Mouse (Mus musculus): ENCODE measurements around the gene Med25.

Med25 gene

DNA sequence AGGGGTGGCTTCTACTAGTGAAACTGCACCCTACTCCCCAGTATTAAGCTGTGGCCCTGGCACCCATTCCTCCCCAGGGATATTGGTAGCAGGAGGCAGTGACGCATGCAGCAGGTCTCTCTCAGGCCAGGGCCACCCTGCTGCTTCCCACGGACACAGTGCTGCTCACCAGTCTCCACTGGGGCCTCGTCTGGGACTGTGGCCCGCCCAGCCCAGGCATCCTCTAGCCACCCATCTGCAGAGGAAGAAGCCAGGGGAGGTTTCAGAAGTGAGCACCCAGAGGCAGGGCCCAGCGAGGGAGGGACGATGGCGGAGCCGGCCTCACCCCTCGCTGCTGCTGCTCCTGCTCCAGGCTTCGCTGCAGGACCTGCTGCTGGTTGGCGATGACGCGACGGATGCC is 29.3 kb downstream of the Med25 start:
- no peak for DNase-seq (ENCODE audit: low read depth)

DNA sequence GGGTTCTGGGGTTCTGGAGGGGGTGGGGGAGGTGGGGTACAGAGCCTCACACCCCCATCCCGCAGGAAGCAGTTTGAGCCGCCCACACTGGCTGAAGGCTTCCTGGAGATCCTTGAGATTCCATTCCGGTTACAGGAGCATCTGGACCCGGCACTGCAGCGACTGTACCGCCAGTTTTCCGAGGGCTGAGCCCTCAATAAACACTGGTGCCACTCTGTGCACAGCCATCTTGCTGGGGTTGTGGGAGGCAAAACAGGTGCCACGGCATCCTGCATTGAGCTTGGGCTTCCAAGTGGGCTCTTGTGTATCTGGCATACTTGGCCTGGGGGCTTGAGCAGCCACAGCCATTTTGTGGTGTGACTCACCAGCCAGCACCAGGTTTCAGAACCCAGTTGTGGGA is 30.1 kb downstream of the Med25 start:
- DNase-seq (ENCODE audit: low read depth) = no peak

DNA sequence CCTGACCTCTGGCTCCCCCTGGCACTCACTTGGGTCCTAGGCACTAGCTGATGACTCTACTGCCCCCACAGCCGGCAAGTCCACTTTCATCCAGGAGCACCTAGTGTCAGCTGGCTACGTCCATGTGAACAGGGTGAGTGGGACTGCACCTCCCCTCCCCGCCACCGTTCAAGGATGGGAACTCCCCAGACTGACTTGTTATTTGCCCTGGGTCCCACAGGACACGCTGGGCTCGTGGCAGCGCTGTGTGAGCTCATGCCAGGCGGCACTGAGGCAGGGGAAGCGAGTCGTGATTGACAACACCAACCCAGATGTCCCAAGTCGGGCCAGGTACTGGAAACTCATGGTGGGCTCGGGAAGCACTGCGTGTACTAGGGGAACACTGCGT is 31.1 kb downstream of the Med25 start:
- no peak for DNase-seq (ENCODE audit: low read depth)

DNA sequence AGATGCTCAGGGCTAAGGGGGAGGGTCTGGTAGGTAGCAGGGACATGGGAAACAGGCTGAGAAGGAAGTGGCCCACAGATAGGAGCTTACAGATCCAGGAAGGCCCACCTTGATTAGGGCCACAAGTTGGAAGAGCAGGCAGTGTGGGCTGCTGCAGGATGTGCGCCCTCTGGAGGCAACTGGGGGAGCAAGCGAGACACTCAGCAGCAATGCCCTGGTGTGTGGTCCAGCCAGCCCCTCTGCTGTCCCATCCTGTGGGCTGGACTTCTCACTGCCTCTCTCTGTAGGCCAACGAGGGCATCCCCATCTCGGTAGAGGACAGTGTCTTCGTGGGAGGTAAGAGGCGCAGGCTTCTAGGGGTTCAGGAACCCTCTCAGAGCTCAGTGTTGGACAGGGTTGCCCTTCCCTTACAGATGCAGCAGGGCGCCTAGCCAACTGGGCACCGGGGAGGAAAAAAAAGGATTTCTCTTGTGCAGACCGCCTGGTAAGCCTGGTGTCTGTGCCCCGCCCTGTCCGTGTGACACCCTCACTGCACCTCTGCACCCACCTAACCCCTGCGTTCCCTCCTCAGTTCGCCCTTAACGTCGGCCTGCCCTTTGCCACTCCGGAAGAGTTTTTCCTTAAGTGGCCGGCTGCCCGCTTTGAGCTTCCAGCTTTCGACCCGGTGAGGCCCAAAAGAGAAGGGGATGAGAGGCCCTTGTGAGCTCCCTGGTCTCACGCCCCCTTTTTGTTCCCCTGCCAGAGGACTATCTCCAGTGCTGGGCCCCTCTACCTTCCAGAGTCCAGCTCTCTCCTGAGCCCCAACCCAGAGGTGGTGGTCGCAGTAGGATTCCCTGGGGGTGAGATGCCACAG is 31.7 kb downstream of the Med25 start:
- peak; percentile 84 for DNase-seq (ENCODE audit: low read depth)

DNA sequence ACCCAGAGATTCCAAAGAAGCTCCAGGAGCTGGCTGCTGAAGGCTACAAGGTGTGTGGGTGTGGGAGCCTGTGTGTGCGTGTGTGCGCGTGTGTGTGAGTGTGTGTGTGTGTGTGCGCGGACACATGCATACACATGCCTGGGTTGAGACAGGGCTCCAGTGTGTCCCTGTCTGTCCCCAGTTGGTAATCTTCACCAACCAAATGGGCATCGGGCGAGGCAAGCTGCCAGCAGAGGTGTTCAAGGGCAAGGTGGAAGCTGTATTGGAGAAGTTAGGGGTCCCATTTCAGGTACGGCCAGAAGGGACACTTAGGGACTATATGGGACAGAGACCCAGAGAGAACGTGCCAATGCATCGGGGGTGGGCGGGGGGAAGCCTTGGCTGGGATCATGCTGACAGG is 32.6 kb downstream of the Med25 start:
- no peak for DNase-seq (ENCODE audit: low read depth)

DNA sequence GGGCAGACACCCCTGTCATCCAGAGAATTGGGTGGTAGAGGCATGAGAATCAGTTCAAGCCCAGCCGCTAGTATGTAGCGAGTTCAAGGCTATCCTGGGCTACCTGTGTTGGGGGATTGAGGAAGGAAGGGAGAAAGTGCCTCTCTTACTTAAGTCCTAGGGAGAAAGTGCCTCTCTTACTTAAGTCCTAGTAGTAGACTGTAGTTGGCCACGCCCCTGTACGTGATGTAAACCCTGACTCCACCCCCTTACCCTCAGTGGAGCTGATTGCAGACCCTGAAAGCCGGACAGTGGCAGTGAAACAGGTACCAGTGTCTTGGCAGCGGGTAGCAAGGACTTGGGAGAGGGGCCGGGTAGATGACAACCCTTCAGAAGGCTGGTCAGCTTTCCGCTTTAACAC is 34.6 kb downstream of the Med25 start:
- peak; percentile 78 for DNase-seq (ENCODE audit: low read depth)

DNA sequence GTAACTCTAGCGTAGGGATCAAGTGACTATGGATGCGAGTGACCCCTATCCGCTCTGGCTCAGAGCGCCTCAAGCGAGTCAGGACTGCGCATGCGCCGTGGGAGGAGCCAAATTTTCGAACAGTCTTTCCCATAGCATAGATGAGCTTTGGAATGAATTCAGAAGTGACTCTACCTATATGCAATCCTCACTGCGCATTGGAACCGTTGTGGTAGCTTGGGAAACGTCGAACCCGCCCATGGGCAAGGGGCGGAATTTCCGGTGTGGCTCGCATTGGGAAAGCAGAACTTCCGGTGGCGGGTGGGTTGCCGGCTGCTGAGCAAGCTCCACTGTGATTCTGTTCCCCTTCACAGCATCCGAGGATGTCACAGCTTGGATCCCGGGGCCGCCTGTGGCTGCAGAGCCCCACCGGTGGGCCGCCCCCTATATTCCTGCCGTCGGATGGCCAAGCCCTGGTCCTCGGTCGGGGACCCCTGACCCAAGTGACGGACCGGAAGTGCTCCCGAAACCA is 35.4 kb downstream of the Med25 start, which contains the start of gene Pnkp:
Gene Pnkp (plus strand): TSS at position 98 of the 511 bp plus-strand sequence.
- peak; percentile 96 for DNase-seq (ENCODE audit: low read depth)

DNA sequence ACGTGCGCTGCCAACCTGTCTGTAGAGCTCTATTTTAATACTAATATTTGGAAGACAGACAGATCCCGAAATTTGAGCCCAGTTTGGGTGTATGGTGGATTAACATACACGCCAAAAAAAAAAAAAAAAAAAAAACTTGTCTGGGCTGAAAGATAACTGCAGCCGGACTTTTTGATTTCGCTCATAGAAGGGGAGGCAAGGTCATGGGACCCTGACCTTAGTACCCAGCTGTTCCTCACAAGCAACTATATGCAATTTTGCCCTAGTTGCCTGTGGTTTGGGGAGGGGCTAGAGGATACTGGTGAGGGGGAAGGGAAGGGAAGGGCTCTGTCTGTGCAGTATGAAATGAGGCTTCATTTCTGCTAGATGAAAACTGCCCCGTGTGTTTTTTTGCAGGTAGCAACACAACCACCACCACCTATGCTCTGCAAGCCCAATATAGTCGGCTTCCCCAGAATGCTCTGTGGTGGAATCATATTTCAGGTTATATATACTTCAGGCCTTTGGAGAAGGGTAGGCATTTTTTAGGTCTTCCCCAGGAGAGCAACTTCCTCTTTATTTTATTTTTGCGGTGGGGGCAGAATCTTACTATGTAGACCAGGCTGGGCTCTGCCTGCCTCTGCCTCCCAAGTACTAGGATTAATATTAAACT is 36.1 kb downstream of the Med25 start:
- no peak for DNase-seq (ENCODE audit: low read depth)

DNA sequence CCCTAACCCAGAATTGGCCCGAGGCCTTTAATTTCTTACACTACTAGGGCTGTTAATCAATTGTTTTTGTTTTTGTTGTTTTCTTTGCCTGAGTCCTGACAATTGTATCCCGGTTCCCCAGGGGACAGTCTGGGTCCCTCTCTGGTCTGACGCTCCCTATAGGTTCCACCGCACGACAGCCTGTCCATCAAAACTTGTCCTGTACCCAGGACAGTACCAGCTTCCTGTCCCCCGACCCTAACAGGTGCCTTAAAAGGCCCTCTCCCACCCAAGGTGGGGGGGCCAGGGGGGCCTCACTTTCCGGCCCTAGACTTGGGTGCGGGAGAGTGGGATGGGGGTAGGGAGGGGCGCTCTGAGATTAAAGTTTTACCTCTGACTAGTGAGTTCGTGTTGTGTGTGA is 37.5 kb downstream of the Med25 start:
- DNase-seq (ENCODE audit: low read depth) = no peak

DNA sequence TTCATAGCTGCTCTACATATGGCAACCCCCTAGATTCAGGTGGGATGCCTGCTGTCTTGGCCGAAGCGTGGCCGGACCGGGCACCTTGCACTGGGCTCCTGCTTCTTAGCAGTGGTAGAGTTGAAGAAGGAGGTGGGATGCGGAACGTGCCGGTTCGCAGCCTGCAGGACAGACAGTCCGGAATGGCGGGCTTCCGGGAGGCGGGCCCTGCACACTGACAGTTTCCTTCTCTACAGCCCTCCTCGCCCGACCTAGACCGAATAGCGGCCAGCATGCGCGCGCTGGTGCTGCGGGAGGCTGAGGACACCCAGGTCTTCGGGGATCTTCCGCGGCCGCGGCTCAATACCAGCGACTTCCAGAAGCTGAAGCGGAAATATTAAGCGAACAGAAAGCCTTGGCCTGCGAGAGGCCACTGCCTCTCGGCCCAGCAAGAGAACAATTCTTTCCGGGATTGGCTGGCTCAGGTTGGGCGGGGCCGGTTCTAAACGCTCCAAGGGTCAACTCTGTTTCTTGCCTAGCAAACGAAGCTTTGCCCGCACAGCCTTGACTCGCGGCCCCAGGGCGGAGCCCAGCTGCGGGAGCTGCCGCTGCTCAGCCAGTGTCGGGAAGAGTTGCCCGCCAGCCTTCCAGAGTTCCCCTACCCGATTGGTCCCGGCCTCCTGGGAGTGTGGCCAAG is 38.0 kb downstream of the Med25 start:
- no peak for DNase-seq (ENCODE audit: low read depth)

DNA sequence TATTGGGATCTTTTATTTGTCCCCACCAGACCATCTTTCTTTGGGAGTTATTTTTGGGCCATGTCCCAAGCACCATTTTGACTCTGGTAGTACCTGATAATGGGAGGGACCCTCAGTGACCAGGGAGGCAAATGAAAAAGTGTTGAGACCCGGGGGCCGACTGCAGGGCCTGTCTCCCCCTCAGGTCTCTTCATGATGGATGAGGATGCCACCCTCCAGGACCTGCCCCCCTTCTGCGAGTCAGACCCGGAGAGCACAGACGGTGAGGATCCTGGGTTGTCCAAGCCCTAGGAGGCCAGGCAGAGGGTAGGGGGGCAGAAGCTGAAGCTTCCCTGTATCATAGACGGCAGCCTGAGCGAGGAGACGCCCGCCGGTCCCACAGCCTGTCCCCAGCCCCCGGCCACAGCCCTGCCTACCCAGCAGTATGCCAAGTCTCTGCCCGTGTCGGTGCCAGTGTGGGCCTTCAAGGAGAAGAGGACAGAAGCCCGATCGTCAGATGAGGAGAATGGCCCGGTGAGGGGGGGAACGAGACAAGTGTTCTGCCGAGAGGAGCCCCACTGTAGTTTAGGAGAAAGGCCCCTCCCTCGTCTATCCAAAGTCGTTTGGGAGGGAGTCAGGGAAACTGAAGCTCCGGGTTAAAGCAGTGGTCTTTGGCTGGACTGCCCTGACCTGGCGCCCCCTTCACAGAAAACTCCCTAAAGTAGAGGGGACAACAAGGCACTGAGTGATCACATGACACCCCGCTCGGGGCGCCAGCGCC is 38.7 kb downstream of the Med25 start:
- no peak for DNase-seq (ENCODE audit: low read depth)

DNA sequence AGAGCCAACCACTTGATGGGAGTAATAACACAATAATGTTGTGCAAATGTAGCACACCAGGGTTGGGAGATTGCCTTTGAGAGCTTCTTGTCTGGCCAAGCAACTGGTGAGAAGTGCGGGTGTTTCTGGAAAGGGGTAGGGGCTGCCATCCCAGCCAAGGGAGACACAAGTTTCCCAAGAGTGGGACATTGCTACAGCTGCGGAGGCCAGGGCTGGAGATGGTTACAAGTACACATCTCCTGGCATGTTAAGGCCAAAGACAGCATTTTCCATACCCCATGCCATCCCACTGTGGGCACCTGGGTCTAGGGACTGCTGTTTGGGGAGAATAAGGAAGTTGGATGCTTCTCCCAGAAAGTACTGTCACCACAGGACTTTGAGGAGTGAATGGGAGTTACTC is 39.4 kb downstream of the Med25 start:
- DNase-seq (ENCODE audit: low read depth) = no peak

DNA sequence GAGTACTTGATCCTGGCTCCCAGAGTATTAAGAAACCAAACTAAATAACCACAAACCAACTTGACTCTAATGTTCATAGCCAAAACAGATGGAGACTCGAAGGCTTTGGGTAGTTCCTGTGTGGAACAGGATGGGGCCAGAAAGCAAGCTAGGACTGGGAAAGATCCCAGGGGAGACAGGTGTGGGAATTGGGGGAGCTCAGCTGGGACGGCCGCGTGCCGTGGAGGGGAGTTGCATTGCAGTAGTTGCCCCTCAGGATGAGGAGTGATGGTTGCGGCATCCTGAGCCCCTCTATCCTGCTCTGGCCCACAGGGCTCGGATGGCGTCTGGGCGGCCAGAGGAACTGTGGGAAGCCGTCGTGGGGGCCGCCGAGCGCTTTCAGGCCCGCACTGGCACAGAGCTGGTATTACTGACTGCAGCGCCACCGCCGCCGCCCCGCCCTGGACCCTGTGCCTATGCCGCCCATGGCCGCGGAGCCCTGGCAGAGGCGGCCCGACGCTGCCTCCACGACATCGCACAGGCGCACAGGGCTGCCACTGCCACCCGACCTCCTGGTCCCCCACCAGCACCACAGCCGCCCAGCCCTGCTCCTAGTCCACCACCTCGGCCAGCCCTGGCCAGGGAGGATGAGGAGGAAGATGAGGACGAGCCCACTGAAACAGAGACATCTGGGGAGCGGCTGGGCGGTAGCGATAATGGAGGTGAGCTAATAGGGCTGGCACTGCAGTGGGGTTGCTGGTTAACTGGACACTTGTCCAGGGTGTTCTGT is 40.1 kb downstream of the Med25 start:
- no peak for DNase-seq (ENCODE audit: low read depth)

DNA sequence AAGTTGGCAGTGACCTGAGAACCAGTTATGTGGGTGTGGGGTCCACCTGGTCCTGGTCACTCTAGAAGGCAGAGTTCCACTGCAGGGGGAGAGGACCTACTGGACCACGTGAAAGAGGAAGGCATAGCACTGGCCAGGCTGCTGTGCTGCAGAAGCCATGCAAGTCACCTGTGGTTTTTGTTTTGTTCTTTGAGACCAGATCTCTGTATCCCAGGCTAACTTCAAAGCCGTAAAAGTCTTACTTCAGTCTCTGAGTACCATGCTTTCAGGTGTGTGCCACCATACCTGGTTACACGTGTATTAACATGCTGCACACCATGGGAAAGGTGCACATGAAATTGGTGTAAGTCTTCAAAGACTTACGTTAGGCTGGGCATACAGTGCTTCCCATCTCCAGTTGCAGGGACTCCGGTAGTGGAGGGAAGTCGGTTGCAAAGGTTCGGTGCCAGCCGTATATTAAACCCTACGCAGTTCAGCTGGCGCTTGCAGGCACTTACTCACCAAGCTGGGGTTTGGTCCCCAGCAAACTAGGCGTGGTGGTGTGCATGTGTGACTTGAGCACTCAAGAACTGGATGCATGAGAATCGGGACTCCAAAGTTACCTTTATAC is 40.8 kb downstream of the Med25 start:
- no peak for DNase-seq (ENCODE audit: low read depth)

DNA sequence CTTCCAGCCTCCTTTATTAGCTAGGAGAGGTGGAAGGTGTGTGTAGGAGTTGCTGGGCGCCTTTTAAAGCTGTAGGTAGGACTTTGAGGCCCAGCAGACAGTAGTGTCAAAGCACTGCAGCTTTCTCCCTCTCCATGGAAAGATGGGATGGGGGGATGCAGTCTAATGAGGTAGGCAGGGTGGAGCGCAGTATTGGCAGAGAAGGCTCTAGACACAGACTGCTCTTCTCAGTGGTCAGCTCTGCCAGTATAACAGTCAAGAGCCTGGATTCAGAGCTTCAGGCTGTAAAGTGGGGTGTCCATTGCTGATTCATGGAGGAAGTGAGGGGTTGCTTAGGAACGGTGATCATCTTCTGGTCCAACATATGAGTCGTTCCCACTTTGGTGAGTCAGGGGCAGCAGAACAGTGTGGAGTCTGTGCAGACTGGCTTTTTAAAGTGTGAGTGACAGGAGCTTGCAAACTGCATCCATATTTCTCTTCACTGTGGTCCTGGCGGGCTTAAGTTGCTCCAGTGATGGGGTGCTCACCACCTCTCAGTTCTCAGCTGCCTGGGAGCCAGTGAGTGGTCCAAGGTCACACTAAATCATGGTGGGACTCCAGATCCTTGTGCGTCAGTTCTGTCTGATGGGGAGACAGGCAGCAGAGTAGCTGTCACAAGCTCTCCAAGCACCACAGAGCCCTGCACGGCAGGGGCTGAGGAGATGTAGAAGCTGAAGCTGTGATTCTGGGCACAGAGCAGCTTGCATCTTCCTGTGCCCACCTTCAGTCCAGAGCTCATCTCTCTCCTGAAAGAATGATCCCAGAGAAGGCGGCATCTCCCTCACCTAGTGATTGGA is 41.5 kb downstream of the Med25 start:
- DNase-seq (ENCODE audit: low read depth) = peak; percentile 78

DNA sequence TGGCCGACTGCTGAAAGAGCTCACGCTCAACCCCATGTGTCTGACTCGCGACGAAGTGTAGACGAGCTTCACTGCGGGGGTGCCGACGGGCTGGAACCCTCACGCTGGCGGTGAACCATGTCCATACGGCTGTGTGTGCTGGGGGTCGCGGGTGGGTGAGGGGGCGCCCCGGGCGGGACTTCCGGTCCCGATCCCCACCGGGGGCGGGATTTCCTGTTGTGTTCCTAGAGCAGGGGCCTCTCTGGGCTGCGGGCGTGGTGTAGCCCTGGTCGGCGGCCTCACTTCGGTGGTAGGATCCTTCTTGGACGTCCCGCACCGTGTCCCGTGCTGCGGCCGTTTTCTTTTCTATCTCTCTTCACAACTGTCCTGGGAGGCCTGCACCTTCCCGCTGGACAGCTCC is 42.4 kb downstream of the Med25 start:
- peak; percentile 88 for DNase-seq (ENCODE audit: low read depth)

DNA sequence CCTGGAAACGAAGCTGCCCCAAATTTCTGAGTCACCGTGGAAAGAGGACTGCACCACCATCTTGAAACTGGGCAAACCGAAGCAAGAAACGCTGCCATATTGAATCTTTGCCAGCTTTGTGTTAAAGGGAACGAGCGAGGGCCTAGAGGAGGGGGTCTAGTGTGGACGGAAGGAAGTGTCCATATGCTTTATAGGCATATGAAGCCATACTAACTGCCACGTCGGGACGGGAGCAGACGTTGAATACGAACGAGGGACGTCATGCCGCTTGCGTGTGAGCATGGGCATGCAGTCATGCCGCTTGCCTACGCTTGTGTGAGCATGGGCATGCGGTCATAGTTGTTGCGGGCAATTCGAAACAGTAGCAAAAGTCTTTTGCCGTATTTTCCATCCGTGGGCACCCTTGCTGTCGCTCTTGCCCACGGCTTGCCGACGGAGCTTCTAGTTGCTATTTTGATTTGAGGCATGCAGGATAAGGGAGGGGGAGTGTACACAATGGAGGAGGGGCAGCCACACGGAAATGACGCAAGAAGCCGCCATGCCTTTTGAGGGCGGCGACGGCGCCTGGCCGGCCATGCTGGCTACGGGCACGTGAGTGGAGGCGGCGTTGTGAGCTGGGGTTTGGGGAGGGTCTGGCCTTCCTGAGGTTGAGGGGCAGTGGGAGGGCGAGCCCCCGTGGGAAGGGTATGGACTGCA is 42.9 kb downstream of the Med25 start:
- DNase-seq (ENCODE audit: low read depth) = peak; percentile 95

DNA sequence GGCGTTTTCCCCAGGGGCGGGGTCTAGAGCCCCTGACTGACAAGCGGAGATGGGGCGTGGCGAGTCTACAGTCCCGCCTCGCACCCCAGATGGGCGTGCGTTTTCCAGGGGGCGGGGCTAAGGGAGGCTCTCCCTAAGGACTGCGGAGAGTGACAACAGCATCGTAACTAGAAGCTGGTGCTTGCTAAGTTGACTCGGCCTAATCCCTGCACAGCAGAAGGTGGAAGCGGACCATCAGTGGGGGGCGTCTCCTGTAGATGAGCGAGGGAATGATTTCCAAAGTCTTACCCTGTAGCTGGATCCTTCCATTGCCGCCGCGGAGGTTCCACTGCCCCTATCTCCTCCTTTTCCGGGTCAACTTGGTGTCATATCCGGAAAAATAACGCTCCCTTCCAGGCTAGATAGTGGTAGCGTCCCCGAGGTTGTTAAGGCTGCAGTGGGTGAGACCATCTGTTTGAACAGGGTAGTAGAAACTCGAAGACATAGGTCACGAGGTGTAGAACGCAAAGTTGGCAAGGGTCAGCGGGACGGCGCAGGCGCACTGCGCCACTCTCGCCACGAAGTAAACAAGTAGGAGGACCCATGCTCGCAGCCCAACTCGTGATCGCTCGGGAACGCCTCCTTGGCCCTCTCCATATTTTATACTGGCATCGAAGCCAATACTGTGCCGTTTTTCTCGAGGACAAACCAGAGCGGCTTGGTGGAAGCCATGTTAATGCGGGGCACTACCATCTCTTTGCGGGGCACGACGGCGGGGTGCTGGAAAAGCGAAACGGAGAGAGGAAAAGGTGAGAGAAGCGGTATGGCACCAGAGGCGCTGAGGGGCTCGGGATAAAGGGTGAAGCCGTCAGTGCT is 43.7 kb downstream of the Med25 start, which contains the start of the genes Akt1s1 and Tbc1d17:
Gene Akt1s1 (plus strand): TSS at position 431 of the 855 bp plus-strand sequence.
Gene Tbc1d17 (minus strand): TSS at position 519 of the 855 bp plus-strand sequence.
- DNase-seq (ENCODE audit: low read depth) = peak; percentile 100

All from NIH3T3 (cell line).